Mouse (Mus musculus): Measurements from ENCODE around the gene Pard6a. TPM values are rescaled to one million over a fixed set of nuclear protein-coding genes. Genes with fewer than 3 reads are reported as not detected.

The Pard6a gene
- polyA plus RNA-seq (2015; fragmentation: Nextera tagmentation; extraction: Ambion mirVana) = 47.7 and 48.0 TPM in 2 replicates

DNA sequence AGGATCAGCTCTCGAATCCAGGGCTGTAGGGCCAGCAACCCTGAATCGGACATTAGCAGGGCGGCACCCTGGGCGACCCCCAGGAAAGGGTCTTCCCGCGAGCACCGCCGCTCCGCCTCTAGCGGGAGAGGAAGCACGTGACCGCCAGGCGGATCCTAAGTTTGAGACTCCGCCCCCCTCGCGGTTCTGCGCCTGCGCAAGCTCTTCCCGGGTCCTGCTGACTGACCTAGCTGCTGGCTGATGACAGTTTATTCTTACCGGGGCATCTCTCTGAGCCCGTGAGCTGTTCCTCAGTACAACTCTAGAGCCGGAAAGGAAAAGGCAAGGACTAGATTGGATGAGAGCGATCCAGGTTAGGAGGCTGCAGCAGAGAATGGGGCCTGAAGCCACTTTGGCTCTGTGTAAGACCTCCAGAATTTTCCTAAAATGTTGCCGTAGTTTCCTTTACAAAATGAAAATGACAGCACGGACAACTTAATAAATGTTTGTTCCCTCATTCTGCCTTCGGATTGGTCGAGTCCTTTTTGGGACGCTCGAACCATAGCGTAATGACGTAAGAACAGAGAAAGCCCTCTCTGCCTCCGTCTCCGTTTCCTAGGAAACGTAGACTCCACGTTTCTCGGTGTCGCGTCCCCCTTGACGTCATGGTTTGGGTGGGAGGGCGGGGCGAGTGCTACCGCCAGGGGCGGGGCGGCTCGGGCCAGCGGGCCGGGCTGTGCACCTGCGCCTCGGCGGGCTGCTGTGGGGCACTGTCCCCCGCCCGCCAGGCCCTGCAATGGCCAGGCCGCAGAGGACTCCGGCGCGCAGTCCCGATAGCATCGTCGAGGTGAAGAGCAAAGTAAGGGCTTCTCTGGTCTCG, at the start of gene Pard6a, which contains the start of gene Acd:
TSS of gene Pard6a (plus strand) at position 183 of the 859 bp plus-strand sequence.
TSS of gene Acd (minus strand) at position 137 of the 859 bp plus-strand sequence.
- Histone ChIP-seq H3K36me3 (peaks cover 44% of the 10 kb centered on the region), H3K9ac (peak within 1 kb of the TSS; percentile 79), H3K4me3 (peak within 1 kb of the TSS; percentile 67), H3K27ac (replicated peaks) (peak within 1 kb of the TSS; percentile 94), H3K4me1 (replicated peaks) (peaks cover 24% of the 10 kb centered on the region), H3K27me3 (no peaks in the 10 kb centered on the region), H3K4me2 (peak within 1 kb of the TSS; percentile 96), H3K9me3 (no peaks in the 10 kb centered on the region)
- WGBS = under 1% methylated on average over 59 of the region's 60 CpGs
- ATAC-seq (ENCODE audit: low read depth) = peak; percentile 81

DNA sequence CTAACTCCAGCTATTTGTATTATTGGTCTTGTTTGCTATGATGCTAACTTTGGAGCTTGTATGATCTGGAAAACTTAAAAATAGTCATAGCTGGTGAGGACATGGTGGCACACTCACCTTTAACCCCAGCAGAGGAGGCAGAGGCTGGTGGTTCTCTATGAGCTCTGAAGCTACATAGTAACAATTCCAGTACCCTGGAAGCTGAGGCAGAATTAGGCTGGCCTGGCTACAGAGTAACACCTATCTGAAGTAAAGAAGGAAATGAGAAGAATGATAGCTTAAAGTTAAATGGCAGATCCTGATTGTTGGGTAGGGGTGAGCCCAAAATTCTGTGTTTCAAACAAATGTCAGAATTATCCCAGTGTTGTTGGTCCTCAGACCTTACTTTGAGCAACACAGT, 43.3 kb upstream of the Pard6a start:
- Histone ChIP-seq H3K4me1 (replicated peaks) (no peaks in the 10 kb centered on the region; the same call in 1 of the 2 replicates), H3K27me3 (no peaks in the 10 kb centered on the region), H3K4me2 (no peak overlapping the region), H3K9ac (no peak overlapping the region), H3K9me3 (no peaks in the 10 kb centered on the region), H3K4me3 (no peak overlapping the region), H3K36me3 (peaks cover 16% of the 10 kb centered on the region), H3K27ac (replicated peaks) (no peak overlapping the region)
- no peak for ATAC-seq (ENCODE audit: low read depth)

DNA sequence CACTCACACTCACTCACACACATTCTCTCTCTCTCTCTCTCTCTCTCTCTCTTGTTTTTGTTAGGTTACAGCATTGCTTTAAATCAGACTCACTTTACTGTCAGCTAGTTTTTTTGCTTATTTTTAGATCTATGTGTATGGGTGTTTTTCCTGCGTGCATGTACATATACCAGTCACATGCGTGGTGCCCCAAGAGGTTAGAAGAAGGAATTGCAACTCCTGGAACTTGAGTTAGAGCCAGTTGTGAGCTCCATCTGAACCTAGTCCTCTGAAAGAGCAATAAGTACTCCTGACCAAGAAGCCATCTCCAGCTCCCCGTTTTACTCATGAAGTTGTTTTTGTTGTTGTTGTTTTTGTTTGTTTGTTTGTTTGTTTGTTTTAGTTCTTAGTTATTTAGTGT, 39.8 kb upstream of the Pard6a start:
- Histone ChIP-seq H3K4me2 (no peak overlapping the region), H3K4me1 (replicated peaks) (no peaks in the 10 kb centered on the region; the same call in 1 of the 2 replicates), H3K36me3 (peaks cover 26% of the 10 kb centered on the region), H3K27me3 (no peaks in the 10 kb centered on the region), H3K9me3 (no peaks in the 10 kb centered on the region), H3K27ac (replicated peaks) (no peak overlapping the region), H3K4me3 (no peak overlapping the region), H3K9ac (no peak overlapping the region)
- 82% methylated on average over 3 of the region's 3 CpGs for whole genome bisulfite sequencing
- no peak for ATAC-seq (ENCODE audit: low read depth)

GRCm38 (mm10) chr8:105677891-105678290, 23.1 kb upstream of the Pard6a start:
- Histone ChIP-seq H3K4me3 (no peak overlapping the region), H3K27me3 (no peaks in the 10 kb centered on the region), H3K4me2 (no peak overlapping the region), H3K27ac (replicated peaks) (no peak overlapping the region), H3K9ac (no peak overlapping the region), H3K4me1 (replicated peaks) (no peaks in the 10 kb centered on the region), H3K36me3 (peaks cover 94% of the 10 kb centered on the region), H3K9me3 (no peaks in the 10 kb centered on the region)
- WGBS = 91% methylated on average over 1 of the region's 1 CpGs
- ATAC-seq (ENCODE audit: low read depth) = no peak

GRCm38 (mm10) chr8:105685325-105685724, 15.6 kb upstream of the Pard6a start:
- Histone ChIP-seq H3K27ac (replicated peaks) (no peak overlapping the region), H3K9me3 (no peaks in the 10 kb centered on the region), H3K4me1 (replicated peaks) (peaks cover 7% of the 10 kb centered on the region; the same call in 1 of the 2 replicates), H3K9ac (no peak overlapping the region), H3K27me3 (no peaks in the 10 kb centered on the region), H3K4me2 (no peak overlapping the region), H3K4me3 (no peak overlapping the region), H3K36me3 (peaks cover 43% of the 10 kb centered on the region)
- WGBS = 81% methylated on average over 7 of the region's 7 CpGs
- ATAC-seq (ENCODE audit: low read depth) = no peak

GRCm38 (mm10) chr8:105685796-105686308, 15.1 kb upstream of the Pard6a start, which contains the start of gene Carmil2:
Gene Carmil2 (plus strand): TSS chr8:105686274.
- Histone ChIP-seq H3K27me3 (no peaks in the 10 kb centered on the region), H3K4me3 (no peak within 1 kb of the TSS), H3K27ac (replicated peaks) (no peak within 1 kb of the TSS), H3K9ac (peak within 1 kb of the TSS; percentile 8; the same call in 1 of the 2 replicates), H3K4me1 (replicated peaks) (peaks cover 7% of the 10 kb centered on the region; the same call in 1 of the 2 replicates), H3K36me3 (peaks cover 37% of the 10 kb centered on the region), H3K9me3 (no peaks in the 10 kb centered on the region), H3K4me2 (0 out of 2 replicates have a peak within 1 kb of the TSS, but pooled peaks have one; percentile 7)
- ATAC-seq (ENCODE audit: low read depth) = peak; percentile 48
- WGBS = 16% methylated on average over 26 of the region's 26 CpGs

DNA sequence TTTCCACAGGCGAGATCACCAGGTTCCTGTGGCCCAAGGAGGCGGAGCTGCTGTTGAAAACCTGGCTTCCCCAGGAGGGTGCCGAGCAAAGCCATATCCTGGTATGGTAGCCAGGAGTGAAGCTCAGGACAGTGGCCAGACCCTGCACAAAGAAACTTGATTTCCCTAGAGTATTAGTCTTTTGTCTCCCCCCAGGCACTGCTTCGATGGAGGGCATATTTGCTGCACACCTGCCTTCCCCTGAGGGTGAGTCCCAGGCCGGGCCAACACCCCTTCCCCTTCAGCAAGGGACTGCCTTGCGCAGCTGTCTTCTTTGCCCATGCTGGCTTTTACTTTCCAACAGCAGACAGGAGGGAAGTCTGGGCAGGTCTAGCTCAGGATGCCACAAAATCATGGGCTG, 14.4 kb upstream of the Pard6a start:
- ATAC-seq (ENCODE audit: low read depth) = no peak
- no peaks in the 10 kb centered on the region for H3K9me3 ChIP-seq
- H3K9ac ChIP-seq = no peak overlapping the region
- no peak overlapping the region for H3K4me2 ChIP-seq
- peaks cover 30% of the 10 kb centered on the region for H3K36me3 ChIP-seq
- no peak overlapping the region for H3K27ac ChIP-seq (replicated peaks)
- WGBS = 65% methylated on average over 6 of the region's 6 CpGs
- peaks cover 7% of the 10 kb centered on the region; the same call in 1 of the 2 replicates for H3K4me1 ChIP-seq (replicated peaks)
- H3K4me3 ChIP-seq = no peak overlapping the region
- H3K27me3 ChIP-seq = no peaks in the 10 kb centered on the region

GRCm38 (mm10) chr8:105687512-105687911, 13.4 kb upstream of the Pard6a start:
- H3K9ac ChIP-seq = no peak overlapping the region
- peaks cover 21% of the 10 kb centered on the region for H3K36me3 ChIP-seq
- peaks cover 7% of the 10 kb centered on the region; the same call in 1 of the 2 replicates for H3K4me1 ChIP-seq (replicated peaks)
- no peaks in the 10 kb centered on the region for H3K27me3 ChIP-seq
- H3K9me3 ChIP-seq = no peaks in the 10 kb centered on the region
- ATAC-seq (ENCODE audit: low read depth) = no peak
- no peak overlapping the region for H3K27ac ChIP-seq (replicated peaks)
- no peak overlapping the region for H3K4me3 ChIP-seq
- H3K4me2 ChIP-seq = no peak overlapping the region
- 71% methylated on average over 8 of the region's 8 CpGs for WGBS

DNA sequence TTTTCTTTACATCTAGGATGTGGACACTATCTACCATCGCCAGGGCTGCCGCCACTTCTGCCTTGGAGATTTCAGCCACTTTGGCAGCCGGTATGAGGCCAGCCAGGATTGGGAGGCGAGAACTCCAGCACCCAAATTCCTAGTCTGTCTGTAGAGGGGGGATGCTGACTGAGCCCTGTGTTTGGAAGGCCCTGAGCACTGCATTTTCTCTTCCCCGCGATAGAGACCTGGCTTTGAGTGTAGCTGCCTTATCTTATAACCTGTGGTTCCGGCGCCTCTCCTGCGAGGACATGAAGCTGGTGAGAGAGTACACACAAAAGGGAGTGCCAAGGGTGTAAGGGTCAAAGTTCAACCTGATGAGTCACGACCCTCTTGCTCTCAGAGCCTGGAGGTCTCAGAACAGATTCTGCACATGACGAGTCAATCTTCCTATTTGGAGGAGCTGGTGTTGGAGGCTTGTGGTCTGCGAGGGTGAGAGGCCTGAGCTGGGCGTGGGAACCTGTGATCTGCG, 12.7 kb upstream of the Pard6a start:
- Histone ChIP-seq H3K4me3 (no peak overlapping the region), H3K9me3 (no peaks in the 10 kb centered on the region), H3K27me3 (no peaks in the 10 kb centered on the region), H3K9ac (no peak overlapping the region), H3K4me2 (no peak overlapping the region), H3K36me3 (peaks cover 17% of the 10 kb centered on the region), H3K27ac (replicated peaks) (no peak overlapping the region), H3K4me1 (replicated peaks) (peaks cover 7% of the 10 kb centered on the region; the same call in 1 of the 2 replicates)
- ATAC-seq (ENCODE audit: low read depth) = no peak
- 75% methylated on average over 14 of the region's 14 CpGs for WGBS

DNA sequence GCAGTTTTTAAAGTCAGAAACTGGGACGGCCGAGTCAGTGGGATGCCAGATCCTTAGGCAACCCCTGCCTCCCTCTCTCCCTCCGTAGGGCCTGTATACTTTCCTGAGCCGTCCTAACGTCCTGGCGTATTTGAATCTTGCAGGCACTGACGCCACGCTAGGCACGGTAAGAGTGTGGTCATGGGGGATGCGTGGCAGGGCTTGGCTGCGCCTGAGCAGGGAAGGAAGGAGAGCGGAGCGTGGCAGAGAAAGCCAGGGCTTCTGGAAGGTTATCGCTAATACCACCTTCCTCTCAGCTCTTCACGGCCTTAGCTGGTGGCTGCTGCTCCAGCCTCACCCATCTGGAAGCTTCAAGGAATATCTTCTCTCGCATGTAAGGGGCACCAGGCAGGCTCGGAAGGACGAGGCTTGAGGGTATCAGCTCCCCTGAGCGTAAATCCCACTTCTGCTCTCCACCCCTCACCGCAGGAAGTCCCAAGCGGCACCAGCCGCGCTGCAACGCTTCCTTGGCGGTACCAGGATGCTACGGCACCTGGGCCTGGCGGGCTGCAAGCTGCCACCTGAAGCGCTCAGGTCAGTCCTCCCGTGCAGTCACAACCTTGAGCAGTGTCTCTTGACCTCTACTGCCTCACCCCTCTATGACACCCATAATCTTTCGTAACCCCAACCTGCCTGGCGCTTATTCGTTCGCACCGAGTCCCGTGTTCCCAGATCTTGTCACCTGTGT, 11.5 kb upstream of the Pard6a start:
- no peaks in the 10 kb centered on the region for H3K27me3 ChIP-seq
- no peak overlapping the region for H3K4me3 ChIP-seq
- ATAC-seq (ENCODE audit: low read depth) = no peak
- H3K9ac ChIP-seq = no peak overlapping the region
- peaks cover 5% of the 10 kb centered on the region; the same call in 1 of the 2 replicates for H3K36me3 ChIP-seq
- H3K9me3 ChIP-seq = no peaks in the 10 kb centered on the region
- no peak overlapping the region for H3K4me2 ChIP-seq
- H3K27ac ChIP-seq (replicated peaks) = no peak overlapping the region
- WGBS = 67% methylated on average over 35 of the region's 35 CpGs
- peaks cover 15% of the 10 kb centered on the region for H3K4me1 ChIP-seq (replicated peaks)

GRCm38 (mm10) chr8:105689983-105690360, 11.0 kb upstream of the Pard6a start:
- no peak overlapping the region for H3K9ac ChIP-seq
- no peaks in the 10 kb centered on the region for H3K9me3 ChIP-seq
- H3K4me2 ChIP-seq = no peak overlapping the region
- no peak overlapping the region for H3K27ac ChIP-seq (replicated peaks)
- no peak for ATAC-seq (ENCODE audit: low read depth)
- H3K27me3 ChIP-seq = no peaks in the 10 kb centered on the region
- 88% methylated on average over 9 of the region's 9 CpGs for WGBS
- H3K4me3 ChIP-seq = no peak overlapping the region
- H3K4me1 ChIP-seq (replicated peaks) = peaks cover 20% of the 10 kb centered on the region
- H3K36me3 ChIP-seq = 0 out of 2 replicates have a peak, but pooled peaks cover 4% of the 10 kb centered on the region
